Mouse (Mus musculus) cortical plate, adult 2 months (tissue): ENCODE results near the gene Vdr.

Source experiments
- CTCF ChIP-seq: fragments of 200-500 bp; IDR thresholded peaks from 2 replicates; pipeline ENCODE4 v1.5.1; 2011; ENCODE audit warnings: mild to moderate bottlenecking, control low read depth, low read length; ENCODE audit not compliant: insufficient read depth; ENCODE audit errors: extremely low read depth
- POLR2A ChIP-seq: fragments of 200-500 bp; IDR thresholded peaks from 2 replicates; pipeline ENCODE4 v1.6.1; 2011; ENCODE audit warnings: mild to moderate bottlenecking, low read length, control low read depth; ENCODE audit not compliant: insufficient read depth; ENCODE audit errors: extremely low read depth

- TF ChIP-seq CTCF (no peak), POLR2A (no peak)
Measured at GRCm38 (mm10) chr15:97878696-97879328, 31.6 kb downstream of the Vdr start.
